Mouse (Mus musculus) MEL (cell line): ENCODE data around the gene Ckmt1.

Experiments
- CTCF ChIP-seq, 3 experiments: IDR thresholded peaks in 2 of 3; conservative IDR thresholded peaks in 1 of 3; 2 replicates each; pipeline ENCODE4 v1.5.1; 2011 to 2012; ENCODE audit warnings: low read length in 3 of 3, low read depth in 2 of 3, mild to moderate bottlenecking in 2 of 3, improper control_type of control experiment in 1 of 3, inconsistent platforms in 1 of 3, mixed read lengths in 1 of 3, moderate library complexity in 1 of 3; ENCODE audit not compliant: control insufficient read depth in 1 of 3, insufficient read depth in 1 of 3, poor library complexity in 1 of 3, severe bottlenecking in 1 of 3
- GATA1 ChIP-seq: IDR thresholded peaks from 2 replicates; pipeline ENCODE4 v1.6.1; 2011; ENCODE audit warnings: low read depth, low read length, improper control_type of control experiment
- HCFC1 ChIP-seq: IDR thresholded peaks from 2 replicates; pipeline ENCODE4 v1.6.1; 2012; ENCODE audit warnings: low read depth, mild to moderate bottlenecking, inconsistent platforms, low read length, improper control_type of control experiment, moderate library complexity
- JUND ChIP-seq: IDR thresholded peaks from 2 replicates; pipeline ENCODE4 v1.6.1; 2011; ENCODE audit warnings: low read depth, mild to moderate bottlenecking, improper control_type of control experiment, low read length
- POLR2A ChIP-seq, 2 experiments: IDR thresholded peaks; 2 replicates each; pipeline ENCODE4 v1.6.1; 2011 to 2012; ENCODE audit warnings: low read length in 2 of 2, mild to moderate bottlenecking in 2 of 2, control low read depth in 1 of 2, improper control_type of control experiment in 1 of 2, low read depth in 1 of 2, moderate library complexity in 1 of 2; ENCODE audit not compliant: control insufficient read depth in 1 of 2, insufficient read depth in 1 of 2, poor library complexity in 1 of 2

- no peak for TF ChIP-seq HCFC1
- no peak for TF ChIP-seq POLR2A (IDR thresholded peaks at IDR 0.05; ENCODE audit: control insufficient read depth in 1 of 2, insufficient read depth in 1 of 2, low read depth in 1 of 2, low read length in 2 of 2, poor library complexity in 1 of 2)
- no peak for TF ChIP-seq JUND
- TF ChIP-seq GATA1 = no peak
- no peak for TF ChIP-seq CTCF (IDR thresholded peaks at IDR 0.05 in 2 of 3, conservative IDR thresholded peaks at IDR 0.05 in 1 of 3; ENCODE audit: control insufficient read depth in 1 of 3, insufficient read depth in 1 of 3, low read depth in 2 of 3, low read length in 3 of 3, poor library complexity in 1 of 3, severe bottlenecking in 1 of 3)
These were observed 867 bp downstream of the Ckmt1 start for GRCm38 (mm10) chr2:121358381-121358780.
